ENCODE assay signal across 8 mouse cellular contexts in genomic region chr2:174936665-174937064, GRCm38 (mm10).
DNase-seq lines count a peak whose midpoint lies in the region; ATAC-seq and TF ChIP-seq lines count a peak whose summit lies in the region.

No protein-coding gene starts in this region.

- intact Hi-C loops in left cerebral cortex, postnatal 10 days (cut with DNase I), result no loop called here
- intact Hi-C loops in left cerebral cortex, postnatal 36 days (cut with DNase I), result no loop called here

- dilution Hi-C loops in CH12.LX (cut with MboI; ENCODE audit: extremely low pct_ligation_motif_present, extremely low pct_unique_long_range_greater_than_20kb, low sequenced_read_pairs), result no loop called here

- no peaks in the 10 kb centered on the region for H3K79me2 ChIP-seq in CH12.LX (replicated peaks; ENCODE audit: control insufficient read depth, extremely low read depth, insufficient read depth, poor library complexity, severe bottlenecking)

- H3K9ac ChIP-seq in hindbrain, embryonic 11.5 days (ENCODE audit: low read depth, low read length), result no peak overlapping the region
- H3K9ac ChIP-seq in hindbrain, embryonic 13.5 days, result no peak overlapping the region
- no peak overlapping the region for H3K9ac ChIP-seq in CH12.LX (ENCODE audit: insufficient read depth, low read depth)

- no peaks in the 10 kb centered on the region for H3K36me3 ChIP-seq in hindbrain, embryonic 11.5 days (ENCODE audit: control insufficient read depth, insufficient read depth, low read length)
- H3K36me3 ChIP-seq in hindbrain, embryonic 13.5 days, result no peaks in the 10 kb centered on the region
- no peaks in the 10 kb centered on the region for H3K36me3 ChIP-seq in CH12.LX (replicated peaks in 1 of 2; ENCODE audit: control insufficient read depth in 1 of 2, insufficient read depth in 1 of 2, low read length in 1 of 2)

- no peak for ATAC-seq in hindbrain, embryonic 11.5 days (ENCODE audit: low FRiP score)
- no peak for ATAC-seq in hindbrain, embryonic 13.5 days (ENCODE audit: low FRiP score)
- ATAC-seq in activated CD4-positive, CD25-positive, alpha-beta regulatory T cell, adult 4 months, result no peak

- no peak for TF ChIP-seq EP300 in CH12.LX (IDR thresholded peaks at IDR 0.05; ENCODE audit: low read length)

- peak; percentile 24 for TF ChIP-seq RAD21 in CH12.LX (IDR thresholded peaks at IDR 0.05; ENCODE audit: low read depth, low read length)

- H3K27ac ChIP-seq in hindbrain, embryonic 11.5 days (ENCODE audit: low read depth, low read length), result no peak overlapping the region
- no peak overlapping the region for H3K27ac ChIP-seq in hindbrain, embryonic 13.5 days
- no peak overlapping the region for H3K27ac ChIP-seq in CH12.LX (ENCODE audit: insufficient read depth, low read depth)

- TF ChIP-seq CTCF in CH12.LX (conservative IDR thresholded peaks at IDR 0.05 in 1 of 2, IDR thresholded peaks at IDR 0.05 in 1 of 2; ENCODE audit: low read depth in 2 of 2, low read length in 2 of 2), result peak; percentile 64 to 72

- WGBS in hindbrain, embryonic 11.5 days, result 41% methylated on average over 5 of the region's 5 CpGs
- 35% methylated on average over 5 of the region's 5 CpGs for WGBS in hindbrain, embryonic 13.5 days

- in situ Hi-C loops in CH12.LX (cut with MboI; ENCODE audit: low pct_ligation_motif_present, low pct_unique_long_range_greater_than_20kb, low sequenced_read_pairs), result no loop called here

- H3K4me3 ChIP-seq in hindbrain, embryonic 11.5 days (ENCODE audit: low read depth, low read length), result no peak overlapping the region
- H3K4me3 ChIP-seq in hindbrain, embryonic 13.5 days, result no peak overlapping the region
- no peak overlapping the region for H3K4me3 ChIP-seq in CH12.LX (replicated peaks in 1 of 3; ENCODE audit: low read depth in 2 of 3, low read length in 2 of 3, poor library complexity in 1 of 3)

- TF ChIP-seq POLR2A in CH12.LX (IDR thresholded peaks at IDR 0.05; ENCODE audit: low read depth, low read length), result no peak

- H3K4me2 ChIP-seq in hindbrain, embryonic 11.5 days (replicated peaks; ENCODE audit: low read depth, low read length), result no peak overlapping the region
- H3K4me2 ChIP-seq in hindbrain, embryonic 13.5 days, result no peak overlapping the region
- H3K4me2 ChIP-seq in CH12.LX (ENCODE audit: insufficient read depth, low read depth, poor library complexity, severe bottlenecking), result no peak overlapping the region

- no peaks in the 10 kb centered on the region for H3K9me3 ChIP-seq in hindbrain, embryonic 11.5 days (ENCODE audit: control insufficient read depth, low read length)
- H3K9me3 ChIP-seq in hindbrain, embryonic 13.5 days, result no peaks in the 10 kb centered on the region
- H3K9me3 ChIP-seq in CH12.LX (replicated peaks; ENCODE audit: low read length), result no peaks in the 10 kb centered on the region

- no peaks in the 10 kb centered on the region for H3K4me1 ChIP-seq in hindbrain, embryonic 11.5 days (replicated peaks; ENCODE audit: control insufficient read depth, insufficient read depth, low read length)
- peaks cover 3% of the 10 kb centered on the region; the same call in 1 of the 2 replicates for H3K4me1 ChIP-seq in hindbrain, embryonic 13.5 days (replicated peaks)
- H3K4me1 ChIP-seq in CH12.LX (ENCODE audit: control insufficient read depth in 1 of 2, insufficient read depth in 2 of 2), result peaks cover 3 to 6% of the 10 kb centered on the region in 2 experiments; a peak in 3 of 4 replicates

- H3K27me3 ChIP-seq in hindbrain, embryonic 11.5 days (ENCODE audit: control insufficient read depth, insufficient read depth, low read length), result no peaks in the 10 kb centered on the region
- no peaks in the 10 kb centered on the region for H3K27me3 ChIP-seq in hindbrain, embryonic 13.5 days
- peaks cover 30% of the 10 kb centered on the region for H3K27me3 ChIP-seq in CH12.LX (replicated peaks)

- DNase-seq in hindbrain, embryonic 11.5 days (ENCODE audit: low spot score), result peak; percentile 62
- DNase-seq in 3T3-L1 (ENCODE audit: low read depth, low spot score) (peak; percentile 29), CH12.LX (ENCODE audit: extremely low read depth) (peak; percentile 61)
- peak; percentile 20 for DNase-seq in kidney, postnatal 14 days
- DNase-seq in left cerebral cortex, postnatal 10 days (ENCODE audit: extremely low spot score in 1 of 2, low spot score in 2 of 2), result no peak
- no peak for DNase-seq in left cerebral cortex, postnatal 36 days (ENCODE audit: low spot score in 2 of 2)

TF ChIP-seq in CH12.LX, 34 proteins besides CTCF, POLR2A, EP300 and RAD21:
- TF ChIP-seq UBTF (IDR thresholded peaks at IDR 0.05; ENCODE audit: low read depth, low read length) (no peak), MXI1 (IDR thresholded peaks at IDR 0.05; ENCODE audit: low read depth, low read length) (no peak), ELF1 (IDR thresholded peaks at IDR 0.05; ENCODE audit: low read depth, low read length) (no peak), MAZ (IDR thresholded peaks at IDR 0.05; ENCODE audit: low read depth, low read length) (no peak), POLR2AphosphoS2 (IDR thresholded peaks at IDR 0.05; ENCODE audit: low read depth, low read length) (no peak), ZNF384 (IDR thresholded peaks at IDR 0.05; ENCODE audit: low read depth, low read length) (no peak), IRF4 (IDR thresholded peaks at IDR 0.05; ENCODE audit: low read depth, low read length) (no peak), MYC (IDR thresholded peaks at IDR 0.05; ENCODE audit: low read depth, low read length) (no peak), PAX5 (IDR thresholded peaks at IDR 0.05; ENCODE audit: low read length) (no peak), RCOR1 (conservative IDR thresholded peaks at IDR 0.05; ENCODE audit: low read depth, low read length) (no peak), ZKSCAN1 (IDR thresholded peaks at IDR 0.05; ENCODE audit: borderline replicate concordance, low read depth, low read length) (no peak), SMC3 (IDR thresholded peaks at IDR 0.05; ENCODE audit: low read depth, low read length) (no peak), BHLHE40 (IDR thresholded peaks at IDR 0.05; ENCODE audit: low read depth, low read length) (no peak), TBP (conservative IDR thresholded peaks at IDR 0.05; ENCODE audit: low read depth, low read length) (no peak), USF1 (IDR thresholded peaks at IDR 0.05; ENCODE audit: low read depth, low read length) (no peak)

Comparison
In these comparisons a context has a peak if more than half of its experiments do, and no peak if none do; other contexts are left out.
1. DNase-seq: peak in hindbrain, embryonic 11.5 days (single experiment), 3T3-L1 (single experiment), CH12.LX (single experiment) and kidney, postnatal 14 days (single experiment); none in left cerebral cortex, postnatal 10 days (0 of 2) and left cerebral cortex, postnatal 36 days (0 of 2).